Mouse (Mus musculus) kidney, adult 2 months (tissue): ENCODE results near the gene Aimp1. TPM values are rescaled to one million over a fixed set of nuclear protein-coding genes. Genes with fewer than 3 reads are reported as not detected.

ENCODE experiments used
- DNase-seq: peaks from one replicate; pipeline ENCODE4 v3.0.0; 2021
- H3K27ac ChIP-seq: fragments of 200-500 bp; 2 replicates; pipeline ENCODE4 v1.5.1; 2012; ENCODE audit warnings: low read depth, low read length, control low read depth, inconsistent platforms; ENCODE audit not compliant: insufficient read depth
- H3K27me3 ChIP-seq: fragments of 200-500 bp; replicated peaks from 2 replicates; pipeline ENCODE4 v1.6.1; 2012; ENCODE audit warnings: mild to moderate bottlenecking, moderate library complexity, low read length, inconsistent platforms; ENCODE audit not compliant: control insufficient read depth, insufficient read depth
- H3K36me3 ChIP-seq: fragments of 200-500 bp; 2 replicates; pipeline ENCODE4 v1.6.1; 2012; ENCODE audit warnings: mild to moderate bottlenecking, moderate library complexity, low read length, inconsistent platforms; ENCODE audit not compliant: control insufficient read depth, insufficient read depth
- H3K4me1 ChIP-seq: fragments of 200-500 bp; 2 replicates; pipeline ENCODE4 v1.6.1; 2011; ENCODE audit warnings: low read length; ENCODE audit not compliant: control insufficient read depth, insufficient read depth
- H3K4me3 ChIP-seq: fragments of 200-500 bp; 2 replicates; pipeline ENCODE4 v1.5.1; 2011; ENCODE audit warnings: mild to moderate bottlenecking, low read depth, low read length, control low read depth; ENCODE audit not compliant: insufficient read depth
- CTCF ChIP-seq: fragments of 200-500 bp; conservative IDR thresholded peaks from 2 replicates; pipeline ENCODE4 v1.5.1; 2011; ENCODE audit warnings: low read depth, mild to moderate bottlenecking, control low read depth, low read length, moderate library complexity, mixed read lengths; ENCODE audit not compliant: insufficient read depth, insufficient read length
- POLR2A ChIP-seq: fragments of 200-500 bp; IDR thresholded peaks from one replicate; pipeline ENCODE4 v1.6.1; 2011; ENCODE audit warnings: low read depth, low read length, control low read depth
- WGBS: fragments of 180-500 bp; shearing (Covaris S2); methylation state at CpG from one replicate; pipeline ENCODE4 v1.1.7; 2018; 5-methylcytosine and 5-hydroxymethylcytosine counted together
- polyA plus RNA-seq: library from polyadenylated mRNA; depleted of rRNA; stranded (reverse); fragments of >200 nt; gene quantifications from 2 replicates; pipeline ENCODE4 v1.2.3, GENCODE M21; 2012; rRNA removed

Gene Aimp1
- 11.1 and 18.0 TPM in 2 replicates for polyA plus RNA-seq

GRCm38 (mm10) chr3:132684231-132684928, at the start of gene Aimp1:
TSS of gene Aimp1 (minus strand) at chr3:132684370.
- Histone ChIP-seq H3K4me1 (peaks cover 6% of the 10 kb centered on the region; the same call in 1 of the 2 replicates), H3K27me3 (no peaks in the 10 kb centered on the region), H3K36me3 (peaks cover 2% of the 10 kb centered on the region), H3K4me3 (peak within 1 kb of the TSS; percentile 77), H3K27ac (peak within 1 kb of the TSS; percentile 96)
- 2% methylated on average over 27 of the region's 27 CpGs for WGBS
- TF ChIP-seq CTCF, result no peak
- no peak for TF ChIP-seq POLR2A
- DNase-seq, result no peak

- Histone ChIP-seq H3K27ac (peak overlapping the region; percentile 74), H3K36me3 (peaks cover 1% of the 10 kb centered on the region), H3K4me3 (no peak overlapping the region), H3K4me1 (no peaks in the 10 kb centered on the region), H3K27me3 (no peaks in the 10 kb centered on the region)
- TF ChIP-seq CTCF (no peak), POLR2A (no peak)
- DNase-seq, result peak; percentile 15
- 73% methylated on average over 3 of the region's 3 CpGs for WGBS
Measured at GRCm38 (mm10) chr3:132724326-132724725, 40.2 kb upstream of the Aimp1 start.

GRCm38 (mm10) chr3:132717316-132717715, 33.1 kb upstream of the Aimp1 start:
- DNase-seq, result no peak
- no peaks in the 10 kb centered on the region for H3K4me1 ChIP-seq
- no peak overlapping the region for H3K4me3 ChIP-seq
- no peak overlapping the region for H3K27ac ChIP-seq
- H3K27me3 ChIP-seq, result no peaks in the 10 kb centered on the region
- 95% methylated on average over 4 of the region's 4 CpGs for WGBS
- no peak for TF ChIP-seq POLR2A
- no peak for TF ChIP-seq CTCF
- peaks cover 1% of the 10 kb centered on the region; the same call in 1 of the 2 replicates for H3K36me3 ChIP-seq

GRCm38 (mm10) chr3:132713913-132714312, 29.7 kb upstream of the Aimp1 start:
- no peak overlapping the region for H3K4me3 ChIP-seq
- WGBS, result 38% methylated on average over 5 of the region's 5 CpGs
- no peaks in the 10 kb centered on the region for H3K36me3 ChIP-seq
- no peaks in the 10 kb centered on the region for H3K4me1 ChIP-seq
- TF ChIP-seq CTCF (no peak), POLR2A (no peak)
- no peaks in the 10 kb centered on the region for H3K27me3 ChIP-seq
- H3K27ac ChIP-seq, result no peak overlapping the region
- peak; percentile 23 for DNase-seq

GRCm38 (mm10) chr3:132706977-132707376, 22.8 kb upstream of the Aimp1 start:
- peaks cover 2% of the 10 kb centered on the region for H3K36me3 ChIP-seq
- no peak overlapping the region for H3K27ac ChIP-seq
- H3K27me3 ChIP-seq, result no peaks in the 10 kb centered on the region
- 94% methylated on average over 4 of the region's 4 CpGs for whole genome bisulfite sequencing
- DNase-seq, result no peak
- no peaks in the 10 kb centered on the region for H3K4me1 ChIP-seq
- no peak overlapping the region for H3K4me3 ChIP-seq
- TF ChIP-seq CTCF (no peak), POLR2A (no peak)

- TF ChIP-seq POLR2A (no peak), CTCF (no peak)
- H3K4me1 ChIP-seq, result no peaks in the 10 kb centered on the region
- DNase-seq, result no peak
- 87% methylated on average over 3 of the region's 3 CpGs for WGBS
- H3K27me3 ChIP-seq, result no peaks in the 10 kb centered on the region
- peaks cover 2% of the 10 kb centered on the region for H3K36me3 ChIP-seq
- no peak overlapping the region for H3K4me3 ChIP-seq
- H3K27ac ChIP-seq, result no peak overlapping the region
Measured at GRCm38 (mm10) chr3:132704216-132704615, 20.0 kb upstream of the Aimp1 start.

GRCm38 (mm10) chr3:132701368-132701767, 17.2 kb upstream of the Aimp1 start:
- Histone ChIP-seq H3K4me1 (no peaks in the 10 kb centered on the region; the same call in 1 of the 2 replicates), H3K27me3 (no peaks in the 10 kb centered on the region), H3K36me3 (peaks cover 2% of the 10 kb centered on the region), H3K4me3 (no peak overlapping the region), H3K27ac (no peak overlapping the region)
- TF ChIP-seq POLR2A (no peak), CTCF (0 out of 2 replicates have a peak, but pooled peaks have one; percentile 12)
- DNase-seq, result peak; percentile 20
- 74% methylated on average over 3 of the region's 3 CpGs for WGBS
